ENCODE assay signal across 12 mouse cellular contexts in the genomic region with DNA sequence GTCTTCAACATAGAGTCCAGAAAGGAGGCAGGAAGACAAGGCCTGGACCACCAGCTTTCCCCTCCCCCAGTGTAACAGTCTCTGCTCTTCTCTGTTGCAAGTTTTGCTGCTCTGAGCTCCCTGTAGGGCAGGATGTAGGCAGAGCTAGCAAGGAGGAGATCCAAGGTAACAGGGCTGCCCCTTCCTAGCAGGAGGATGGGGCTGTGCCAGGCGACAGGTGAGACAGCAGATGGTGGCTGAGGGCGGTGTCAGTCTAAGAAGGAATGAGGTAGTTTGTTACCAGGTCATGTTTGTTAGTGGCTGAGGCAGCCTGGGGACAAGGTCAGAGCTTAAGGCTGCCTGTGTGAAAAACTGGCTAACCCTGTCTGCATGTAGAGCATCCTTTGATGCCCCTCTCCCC.
"Had no signal": no experiment of that assay in that cellular context is flagged by ENCODE, and none has a peak within 500 bp of the region (broad histone marks: within the 10 kb centered on the region; RNA-seq: fewer than 3 reads in every experiment).

No protein-coding gene starts in this region.

- H3K27ac ChIP-seq: kidney, postnatal 0 days; layer of hippocampus, adult 2 months; limb, embryonic 15.5 days; liver, embryonic 13.5 days; lung, embryonic 15.5 days; midbrain, embryonic 13.5 days; stomach, embryonic 15.5 days had no signal

- DNase-seq: kidney, postnatal 4 days; liver, embryonic 13.5 days; liver, postnatal 0 days; right cerebral cortex, postnatal 14 days; thymus, adult 2 months; thymus, postnatal 36 days had no signal

- H3K4me3 ChIP-seq: layer of hippocampus, adult 2 months; limb, embryonic 15.5 days; liver, embryonic 13.5 days; lung, embryonic 15.5 days; midbrain, embryonic 13.5 days; stomach, embryonic 15.5 days had no signal

- H3K4me1 ChIP-seq: liver, embryonic 13.5 days had no signal

- H3K27me3 ChIP-seq: limb, embryonic 15.5 days; liver, embryonic 13.5 days; lung, embryonic 15.5 days; midbrain, embryonic 13.5 days; stomach, embryonic 15.5 days had no signal
